Mouse (Mus musculus): ENCODE measurements around the gene Zscan29. TPM values are rescaled to one million over a fixed set of nuclear protein-coding genes. Genes with fewer than 3 reads are reported as not detected.

Zscan29 gene
- polyA plus RNA-seq, 1 experiment from 2014 or later = 6.2 TPM

GRCm38 (mm10) chr2:121153100-121153499 is 17.8 kb downstream of the Zscan29 start:
- Histone ChIP-seq H3K9me3 (ENCODE audit: control insufficient read depth, low read length) (no peaks in the 10 kb centered on the region), H3K9ac (ENCODE audit: low read length) (no peak overlapping the region), H3K4me1 (ENCODE audit: control insufficient read depth in 2 of 2, insufficient read depth in 2 of 2, low read length in 2 of 2) (no peaks in the 10 kb centered on the region), H3K27ac (replicated peaks in 1 of 2; ENCODE audit: control insufficient read depth in 1 of 2, insufficient read depth in 1 of 2, low read depth in 2 of 2, low read length in 2 of 2) (no peak overlapping the region), H3K36me3 (ENCODE audit: control insufficient read depth, insufficient read depth, low read length) (peaks cover 72% of the 10 kb centered on the region), H3K4me3 (ENCODE audit: control insufficient read depth in 1 of 2, insufficient read depth in 1 of 2, low read depth in 1 of 2, low read length in 2 of 2) (no peak overlapping the region), H3K27me3 (ENCODE audit: control insufficient read depth, insufficient read depth, low read length) (no peaks in the 10 kb centered on the region), H3K4me2 (ENCODE audit: low read length) (no peak overlapping the region)
- no peak for ATAC-seq (ENCODE audit: insufficient number of reproducible peaks, insufficient read depth, low FRiP score, low read depth)
- 83% methylated on average over 3 of the region's 3 CpGs for WGBS

GRCm38 (mm10) chr2:121149679-121150078 is 21.2 kb downstream of the Zscan29 start:
- Histone ChIP-seq H3K36me3 (ENCODE audit: control insufficient read depth, insufficient read depth, low read length) (peaks cover 75% of the 10 kb centered on the region), H3K4me2 (ENCODE audit: low read length) (no peak overlapping the region), H3K4me1 (ENCODE audit: control insufficient read depth in 2 of 2, insufficient read depth in 2 of 2, low read length in 2 of 2) (no peaks in the 10 kb centered on the region), H3K9ac (ENCODE audit: low read length) (no peak overlapping the region), H3K27me3 (ENCODE audit: control insufficient read depth, insufficient read depth, low read length) (no peaks in the 10 kb centered on the region), H3K4me3 (ENCODE audit: control insufficient read depth in 1 of 2, insufficient read depth in 1 of 2, low read depth in 1 of 2, low read length in 2 of 2) (no peak overlapping the region), H3K27ac (replicated peaks in 1 of 2; ENCODE audit: control insufficient read depth in 1 of 2, insufficient read depth in 1 of 2, low read depth in 2 of 2, low read length in 2 of 2) (no peak overlapping the region), H3K9me3 (ENCODE audit: control insufficient read depth, low read length) (no peaks in the 10 kb centered on the region)
- no peak for ATAC-seq (ENCODE audit: insufficient number of reproducible peaks, insufficient read depth, low FRiP score, low read depth)
- 82% methylated on average over 5 of the region's 5 CpGs for WGBS

GRCm38 (mm10) chr2:121142415-121142814 is 28.5 kb downstream of the Zscan29 start:
- no peak overlapping the region for H3K27ac ChIP-seq (replicated peaks in 1 of 2; ENCODE audit: control insufficient read depth in 1 of 2, insufficient read depth in 1 of 2, low read depth in 2 of 2, low read length in 2 of 2)
- H3K27me3 ChIP-seq (ENCODE audit: control insufficient read depth, insufficient read depth, low read length) = no peaks in the 10 kb centered on the region
- H3K9me3 ChIP-seq (ENCODE audit: control insufficient read depth, low read length) = no peaks in the 10 kb centered on the region
- 71% methylated on average over 2 of the region's 2 CpGs for WGBS
- no peak overlapping the region for H3K4me3 ChIP-seq (ENCODE audit: control insufficient read depth in 1 of 2, insufficient read depth in 1 of 2, low read depth in 1 of 2, low read length in 2 of 2)
- H3K36me3 ChIP-seq (ENCODE audit: control insufficient read depth, insufficient read depth, low read length) = peaks cover 50% of the 10 kb centered on the region
- H3K4me2 ChIP-seq (ENCODE audit: low read length) = no peak overlapping the region
- no peak for ATAC-seq (ENCODE audit: insufficient number of reproducible peaks, insufficient read depth, low FRiP score, low read depth)
- H3K9ac ChIP-seq (ENCODE audit: low read length) = no peak overlapping the region
- H3K4me1 ChIP-seq (ENCODE audit: control insufficient read depth in 2 of 2, insufficient read depth in 2 of 2, low read length in 2 of 2) = peaks cover 10 to 30% of the 10 kb centered on the region in 2 experiments

- Histone ChIP-seq H3K27ac (replicated peaks in 1 of 2; ENCODE audit: control insufficient read depth in 1 of 2, insufficient read depth in 1 of 2, low read depth in 2 of 2, low read length in 2 of 2) (peak overlapping the region; percentile 93 to 98; a peak in 3 of 4 replicates), H3K27me3 (ENCODE audit: control insufficient read depth, insufficient read depth, low read length) (no peaks in the 10 kb centered on the region), H3K9ac (ENCODE audit: low read length) (peak overlapping the region; percentile 94), H3K4me1 (ENCODE audit: control insufficient read depth in 2 of 2, insufficient read depth in 2 of 2, low read length in 2 of 2) (peaks cover 10 to 30% of the 10 kb centered on the region in 2 experiments), H3K4me3 (ENCODE audit: control insufficient read depth in 1 of 2, insufficient read depth in 1 of 2, low read depth in 1 of 2, low read length in 2 of 2) (peak overlapping the region; percentile 71 to 89; a peak in 3 of 4 replicates), H3K4me2 (ENCODE audit: low read length) (peak overlapping the region; percentile 95), H3K9me3 (ENCODE audit: control insufficient read depth, low read length) (no peaks in the 10 kb centered on the region), H3K36me3 (ENCODE audit: control insufficient read depth, insufficient read depth, low read length) (peaks cover 40% of the 10 kb centered on the region)
- 73% methylated on average over 16 of the region's 16 CpGs for WGBS
- no peak for ATAC-seq (ENCODE audit: insufficient number of reproducible peaks, insufficient read depth, low FRiP score, low read depth)
These were observed 29.5 kb downstream of the Zscan29 start for GRCm38 (mm10) chr2:121141216-121142035.

- H3K27me3 ChIP-seq (ENCODE audit: control insufficient read depth, insufficient read depth, low read length) = no peaks in the 10 kb centered on the region
- peak; percentile 90 for ATAC-seq (ENCODE audit: insufficient number of reproducible peaks, insufficient read depth, low FRiP score, low read depth)
- H3K9me3 ChIP-seq (ENCODE audit: control insufficient read depth, low read length) = no peaks in the 10 kb centered on the region
- peak within 1 kb of the TSS; percentile 94 for H3K9ac ChIP-seq (ENCODE audit: low read length)
- H3K4me2 ChIP-seq (ENCODE audit: low read length) = peak within 1 kb of the TSS; percentile 95
- peaks cover 10 to 30% of the 10 kb centered on the region in 2 experiments for H3K4me1 ChIP-seq (ENCODE audit: control insufficient read depth in 2 of 2, insufficient read depth in 2 of 2, low read length in 2 of 2)
- WGBS = under 1% methylated on average over 84 of the region's 87 CpGs
- peak within 1 kb of the TSS; percentile 93 to 99 for H3K27ac ChIP-seq (replicated peaks in 1 of 2; ENCODE audit: control insufficient read depth in 1 of 2, insufficient read depth in 1 of 2, low read depth in 2 of 2, low read length in 2 of 2)
- H3K36me3 ChIP-seq (ENCODE audit: control insufficient read depth, insufficient read depth, low read length) = peaks cover 33% of the 10 kb centered on the region
- peak within 1 kb of the TSS; percentile 71 to 89 for H3K4me3 ChIP-seq (ENCODE audit: control insufficient read depth in 1 of 2, insufficient read depth in 1 of 2, low read depth in 1 of 2, low read length in 2 of 2)
These were observed 30.7 kb downstream of the Zscan29 start, which contains the start of the genes Adal and Lcmt2 for GRCm38 (mm10) chr2:121140018-121140882. Adal (plus strand) TSS chr2:121140428. Lcmt2 (minus strand) TSS chr2:121140653.

GRCm38 (mm10) chr2:121139266-121140017 is 31.5 kb downstream of the Zscan29 start:
- Histone ChIP-seq H3K4me1 (ENCODE audit: control insufficient read depth in 2 of 2, insufficient read depth in 2 of 2, low read length in 2 of 2) (peaks cover 10 to 30% of the 10 kb centered on the region in 2 experiments), H3K36me3 (ENCODE audit: control insufficient read depth, insufficient read depth, low read length) (peaks cover 27% of the 10 kb centered on the region), H3K4me3 (ENCODE audit: control insufficient read depth in 1 of 2, insufficient read depth in 1 of 2, low read depth in 1 of 2, low read length in 2 of 2) (peak overlapping the region; percentile 71 to 89), H3K27ac (replicated peaks in 1 of 2; ENCODE audit: control insufficient read depth in 1 of 2, insufficient read depth in 1 of 2, low read depth in 2 of 2, low read length in 2 of 2) (peak overlapping the region; percentile 93 to 99), H3K27me3 (ENCODE audit: control insufficient read depth, insufficient read depth, low read length) (no peaks in the 10 kb centered on the region), H3K4me2 (ENCODE audit: low read length) (peak overlapping the region; percentile 95), H3K9me3 (ENCODE audit: control insufficient read depth, low read length) (no peaks in the 10 kb centered on the region), H3K9ac (ENCODE audit: low read length) (peak overlapping the region; percentile 94)
- WGBS = 32% methylated on average over 29 of the region's 29 CpGs
- ATAC-seq (ENCODE audit: insufficient number of reproducible peaks, insufficient read depth, low FRiP score, low read depth) = peak; percentile 10; the same call in 1 of the 2 replicates

- H3K27me3 ChIP-seq (ENCODE audit: control insufficient read depth, insufficient read depth, low read length) = no peaks in the 10 kb centered on the region
- no peak overlapping the region for H3K4me3 ChIP-seq (ENCODE audit: control insufficient read depth in 1 of 2, insufficient read depth in 1 of 2, low read depth in 1 of 2, low read length in 2 of 2)
- no peak for ATAC-seq (ENCODE audit: insufficient number of reproducible peaks, insufficient read depth, low FRiP score, low read depth)
- WGBS = 93% methylated on average over 4 of the region's 4 CpGs
- peaks cover 13% of the 10 kb centered on the region for H3K36me3 ChIP-seq (ENCODE audit: control insufficient read depth, insufficient read depth, low read length)
- H3K4me2 ChIP-seq (ENCODE audit: low read length) = peak overlapping the region; percentile 95; the same call in 1 of the 2 replicates
- H3K9me3 ChIP-seq (ENCODE audit: control insufficient read depth, low read length) = no peaks in the 10 kb centered on the region
- H3K4me1 ChIP-seq (ENCODE audit: control insufficient read depth in 2 of 2, insufficient read depth in 2 of 2, low read length in 2 of 2) = peaks cover 10 to 30% of the 10 kb centered on the region in 2 experiments
- no peak overlapping the region for H3K27ac ChIP-seq (replicated peaks in 1 of 2; ENCODE audit: control insufficient read depth in 1 of 2, insufficient read depth in 1 of 2, low read depth in 2 of 2, low read length in 2 of 2)
- H3K9ac ChIP-seq (ENCODE audit: low read length) = no peak overlapping the region
These were observed 33.6 kb downstream of the Zscan29 start for GRCm38 (mm10) chr2:121137371-121137770.

All from heart, embryonic 14.5 days (tissue).